Mouse (Mus musculus) intestine, embryonic 15.5 days (tissue): Measurements from ENCODE around the gene Pgp. TPM values are rescaled to one million over a fixed set of nuclear protein-coding genes. Genes with fewer than 3 reads are reported as not detected.
A peak's percentile ranks its signal among the peaks of the same experiment; 100 is the strongest.

Experiments used
- ATAC-seq: fragments of 200-750 bp; cut with Nextera tagmentation; 2 replicates; pipeline ENCODE4 v1.8.0; 2017; ENCODE audit warnings: moderate TSS enrichment, moderate library complexity
- H3K27ac ChIP-seq: fragments of 300-500 bp; sonication (generic); 2 replicates; pipeline ENCODE4 v1.5.1; 2015; ENCODE audit warnings: mild to moderate bottlenecking, inconsistent platforms
- H3K27me3 ChIP-seq: fragments of 300-500 bp; sonication (generic); replicated peaks from 2 replicates; pipeline ENCODE4 v1.6.1; 2015; ENCODE audit warnings: inconsistent platforms
- H3K36me3 ChIP-seq: fragments of 300-500 bp; sonication (generic); 2 replicates; pipeline ENCODE4 v1.6.1; 2015; ENCODE audit warnings: inconsistent platforms
- H3K4me1 ChIP-seq: fragments of 300-500 bp; sonication (generic); replicated peaks from 2 replicates; pipeline ENCODE4 v1.6.1; 2015; ENCODE audit warnings: inconsistent platforms
- H3K4me2 ChIP-seq: fragments of 300-500 bp; sonication (generic); replicated peaks from 2 replicates; pipeline ENCODE4 v1.6.1; 2015; ENCODE audit warnings: mild to moderate bottlenecking, inconsistent platforms
- H3K4me3 ChIP-seq: fragments of 300-500 bp; sonication (generic); replicated peaks from 2 replicates; pipeline ENCODE4 v1.5.1; 2015; ENCODE audit warnings: inconsistent platforms
- H3K9ac ChIP-seq: fragments of 300-500 bp; sonication (generic); 2 replicates; pipeline ENCODE4 v1.6.1; 2015; ENCODE audit warnings: inconsistent platforms
- H3K9me3 ChIP-seq: fragments of 300-500 bp; sonication (generic); 2 replicates; pipeline ENCODE4 v1.6.1; 2016; ENCODE audit warnings: inconsistent platforms
- WGBS: fragments of 180-500 bp; shearing (Covaris S2); methylation state at CpG from one replicate; pipeline ENCODE4 v1.1.7; 2015; 5-methylcytosine and 5-hydroxymethylcytosine counted together
- polyA plus RNA-seq: library from polyadenylated mRNA; unstranded; fragments of >200 nt; fragmentation: Nextera tagmentation; extraction: Ambion mirVana; gene quantifications from 2 replicates; pipeline ENCODE4 v1.2.1, GENCODE M21; 2015

The Pgp gene
- polyA plus RNA-seq, 1 experiment from 2014 or later, result 79.9 TPM

- Histone ChIP-seq H3K9me3 (no peaks in the 10 kb centered on the region), H3K36me3 (no peaks in the 10 kb centered on the region), H3K27me3 (peaks cover 36% of the 10 kb centered on the region), H3K4me1 (peaks cover 15% of the 10 kb centered on the region), H3K9ac (no peak overlapping the region), H3K4me3 (no peak overlapping the region), H3K27ac (no peak overlapping the region), H3K4me2 (no peak overlapping the region)
- 72% methylated on average over 4 of the region's 4 CpGs for WGBS
- ATAC-seq, result no peak
These were observed 20.2 kb downstream of the Pgp start for GRCm38 (mm10) chr17:24490399-24490798.

GRCm38 (mm10) chr17:24494627-24495335, 24.6 kb downstream of the Pgp start:
- Histone ChIP-seq H3K36me3 (no peaks in the 10 kb centered on the region), H3K4me3 (no peak overlapping the region)

GRCm38 (mm10) chr17:24495443-24495842, 25.3 kb downstream of the Pgp start:
- no peaks in the 10 kb centered on the region for H3K4me1 ChIP-seq
- H3K27me3 ChIP-seq, result 0 out of 2 replicates have a peak, but pooled peaks cover 4% of the 10 kb centered on the region
- 70% methylated on average over 3 of the region's 3 CpGs for WGBS
- no peak overlapping the region for H3K9ac ChIP-seq
- no peak overlapping the region for H3K4me2 ChIP-seq
- H3K27ac ChIP-seq, result no peak overlapping the region
- no peaks in the 10 kb centered on the region for H3K36me3 ChIP-seq
- no peaks in the 10 kb centered on the region for H3K9me3 ChIP-seq
- H3K4me3 ChIP-seq, result no peak overlapping the region
- ATAC-seq, result no peak

More at GRCm38 (mm10) chr17:24494627-24495335, 24.6 kb downstream of the Pgp start:
- H3K4me2 ChIP-seq, result no peak overlapping the region
- no peaks in the 10 kb centered on the region for H3K9me3 ChIP-seq
- no peak overlapping the region for H3K27ac ChIP-seq
- WGBS, result 49% methylated on average over 2 of the region's 2 CpGs
- ATAC-seq, result no peak
- H3K27me3 ChIP-seq, result peaks cover 8% of the 10 kb centered on the region; the same call in 1 of the 2 replicates
- no peak overlapping the region for H3K9ac ChIP-seq
- no peaks in the 10 kb centered on the region for H3K4me1 ChIP-seq

- Histone ChIP-seq H3K9ac (0 out of 2 replicates have a peak overlapping the region, but pooled peaks have one; percentile 13), H3K4me2 (no peak overlapping the region)
These were observed 25.8 kb downstream of the Pgp start for GRCm38 (mm10) chr17:24496026-24496425.

GRCm38 (mm10) chr17:24502208-24502607, 32.0 kb downstream of the Pgp start:
- Histone ChIP-seq H3K4me2 (no peak overlapping the region), H3K36me3 (no peaks in the 10 kb centered on the region), H3K27ac (no peak overlapping the region), H3K9ac (no peak overlapping the region), H3K27me3 (no peaks in the 10 kb centered on the region), H3K9me3 (no peaks in the 10 kb centered on the region), H3K4me1 (peaks cover 8% of the 10 kb centered on the region), H3K4me3 (no peak overlapping the region)
- ATAC-seq, result no peak
- 35% methylated on average over 11 of the region's 11 CpGs for WGBS

More at GRCm38 (mm10) chr17:24496026-24496425, 25.8 kb downstream of the Pgp start:
- Histone ChIP-seq H3K27ac (no peak overlapping the region), H3K27me3 (no peaks in the 10 kb centered on the region), H3K4me1 (no peaks in the 10 kb centered on the region), H3K9me3 (no peaks in the 10 kb centered on the region), H3K4me3 (no peak overlapping the region), H3K36me3 (no peaks in the 10 kb centered on the region)
- no peak for ATAC-seq
- 93% methylated on average over 1 of the region's 1 CpGs for WGBS

- no peak overlapping the region for H3K4me2 ChIP-seq
- H3K4me3 ChIP-seq, result no peak overlapping the region
- H3K36me3 ChIP-seq, result no peaks in the 10 kb centered on the region
- no peak overlapping the region for H3K27ac ChIP-seq
- no peak overlapping the region for H3K9ac ChIP-seq
- H3K9me3 ChIP-seq, result no peaks in the 10 kb centered on the region
- H3K4me1 ChIP-seq, result peaks cover 11% of the 10 kb centered on the region
- no peaks in the 10 kb centered on the region for H3K27me3 ChIP-seq
- ATAC-seq, result no peak
- WGBS, result 90% methylated on average over 10 of the region's 10 CpGs
These were observed 33.9 kb downstream of the Pgp start for GRCm38 (mm10) chr17:24504085-24504484.

GRCm38 (mm10) chr17:24505286-24505955, 35.2 kb downstream of the Pgp start:
- H3K4me3 ChIP-seq, result no peak overlapping the region
- no peaks in the 10 kb centered on the region for H3K9me3 ChIP-seq
- ATAC-seq, result no peak
- H3K27ac ChIP-seq, result no peak overlapping the region
- WGBS, result 91% methylated on average over 30 of the region's 30 CpGs
- no peaks in the 10 kb centered on the region for H3K27me3 ChIP-seq
- peaks cover 11% of the 10 kb centered on the region for H3K4me1 ChIP-seq
- H3K9ac ChIP-seq, result no peak overlapping the region
- H3K4me2 ChIP-seq, result no peak overlapping the region
- peaks cover 11% of the 10 kb centered on the region for H3K36me3 ChIP-seq

GRCm38 (mm10) chr17:24506332-24507070, 36.3 kb downstream of the Pgp start:
- Histone ChIP-seq H3K36me3 (peaks cover 18% of the 10 kb centered on the region), H3K4me3 (no peak overlapping the region), H3K4me1 (peaks cover 11% of the 10 kb centered on the region), H3K27me3 (no peaks in the 10 kb centered on the region), H3K27ac (no peak overlapping the region), H3K9ac (no peak overlapping the region), H3K9me3 (no peaks in the 10 kb centered on the region), H3K4me2 (peak overlapping the region; percentile 47)
- 35% methylated on average over 36 of the region's 36 CpGs for WGBS
- peak; percentile 49 for ATAC-seq

- no peak overlapping the region for H3K9ac ChIP-seq
- H3K4me3 ChIP-seq, result no peak overlapping the region
- no peaks in the 10 kb centered on the region for H3K9me3 ChIP-seq
- H3K27ac ChIP-seq, result no peak overlapping the region
- H3K27me3 ChIP-seq, result no peaks in the 10 kb centered on the region
- ATAC-seq, result peak; percentile 68
- 43% methylated on average over 19 of the region's 19 CpGs for WGBS
- H3K4me2 ChIP-seq, result peak overlapping the region; percentile 47
- H3K4me1 ChIP-seq, result peaks cover 11% of the 10 kb centered on the region
- peaks cover 24% of the 10 kb centered on the region for H3K36me3 ChIP-seq
These were observed 37.0 kb downstream of the Pgp start for GRCm38 (mm10) chr17:24507129-24507664.

- H3K9me3 ChIP-seq, result no peaks in the 10 kb centered on the region
- H3K36me3 ChIP-seq, result peaks cover 28% of the 10 kb centered on the region
- peaks cover 11% of the 10 kb centered on the region for H3K4me1 ChIP-seq
- peak; percentile 32 for ATAC-seq
- no peak overlapping the region for H3K9ac ChIP-seq
- H3K27ac ChIP-seq, result no peak overlapping the region
- WGBS, result 81% methylated on average over 12 of the region's 12 CpGs
- H3K27me3 ChIP-seq, result no peaks in the 10 kb centered on the region
- no peak overlapping the region for H3K4me3 ChIP-seq
- no peak overlapping the region for H3K4me2 ChIP-seq
These were observed 37.7 kb downstream of the Pgp start for GRCm38 (mm10) chr17:24507806-24508460.

GRCm38 (mm10) chr17:24513609-24514008, 43.4 kb downstream of the Pgp start:
- peak; percentile 58 for ATAC-seq
- no peak overlapping the region for H3K4me3 ChIP-seq
- H3K9ac ChIP-seq, result no peak overlapping the region
- H3K36me3 ChIP-seq, result peaks cover 65% of the 10 kb centered on the region
- H3K4me1 ChIP-seq, result no peaks in the 10 kb centered on the region
- H3K27me3 ChIP-seq, result no peaks in the 10 kb centered on the region
- no peak overlapping the region for H3K27ac ChIP-seq
- H3K9me3 ChIP-seq, result no peaks in the 10 kb centered on the region
- H3K4me2 ChIP-seq, result peak overlapping the region; percentile 22; the same call in 1 of the 2 replicates
- WGBS, result 48% methylated on average over 5 of the region's 5 CpGs
